27 mouse cellular contexts compared by ENCODE assay signal in genomic region chr10:80325045-80325444, GRCm38 (mm10). TPM values are rescaled to one million over a fixed set of nuclear protein-coding genes. Genes with fewer than 3 reads are reported as not detected.
A peak's percentile ranks its signal among the peaks of the same experiment; 100 is the strongest.
DNase-seq lines count a peak whose midpoint lies in the region; ATAC-seq and TF ChIP-seq lines count a peak whose summit lies in the region.
"Had no signal": no experiment of that assay in that cellular context is flagged by ENCODE, and none has a peak within 500 bp of the region (broad histone marks: within the 10 kb centered on the region; RNA-seq: fewer than 3 reads in every experiment).

No protein-coding gene starts in this region.

- TF ChIP-seq CTCF in E14TG2a.4 (conservative IDR thresholded peaks at IDR 0.05; ENCODE audit: low read length) = no peak
- no peak for TF ChIP-seq CTCF in intestine, postnatal 0 days (IDR thresholded peaks at IDR 0.05; ENCODE audit: low read depth)
- TF ChIP-seq CTCF in layer of hippocampus, adult 2 months (conservative IDR thresholded peaks at IDR 0.05) = no peak

- no peak for ATAC-seq in intestine, postnatal 0 days
- ATAC-seq: forebrain, embryonic 13.5 days had no signal

- peak overlapping the region; percentile 26 for H3K4me3 ChIP-seq in E14TG2a.4 (replicated peaks; ENCODE audit: low read length)
- H3K4me3 ChIP-seq in intestine, postnatal 0 days (ENCODE audit: low read depth, low read length) = no peak overlapping the region
- no peak overlapping the region for H3K4me3 ChIP-seq in layer of hippocampus, adult 2 months
- H3K4me3 ChIP-seq: embryonic facial prominence, embryonic 13.5 days; erythroblast, embryonic 14.5 days; forebrain, embryonic 13.5 days; gastrocnemius, adult 2 months; heart, embryonic 13.5 days; hindbrain, embryonic 12.5 days; limb, embryonic 13.5 days; neural tube, embryonic 12.5 days had no signal

- H3K27ac ChIP-seq in intestine, postnatal 0 days (ENCODE audit: low read depth, low read length) = 0 out of 2 replicates have a peak overlapping the region, but pooled peaks have one; percentile 66
- no peak overlapping the region for H3K27ac ChIP-seq in layer of hippocampus, adult 2 months
- H3K27ac ChIP-seq: embryonic facial prominence, embryonic 13.5 days; forebrain, embryonic 13.5 days; gastrocnemius, adult 2 months; heart, embryonic 13.5 days; hindbrain, embryonic 12.5 days; limb, embryonic 13.5 days; neural tube, embryonic 12.5 days had no signal

- H3K4me1 ChIP-seq in E14TG2a.4 (replicated peaks; ENCODE audit: low read depth, low read length) = peaks cover 60% of the 10 kb centered on the region
- peaks cover 7% of the 10 kb centered on the region; the same call in 1 of the 2 replicates for H3K4me1 ChIP-seq in intestine, postnatal 0 days (replicated peaks; ENCODE audit: control insufficient read depth, insufficient read depth, low read length)

- no peaks in the 10 kb centered on the region; the same call in 1 of the 2 replicates for H3K36me3 ChIP-seq in E14TG2a.4 (ENCODE audit: insufficient read depth, low read length)
- H3K36me3 ChIP-seq in intestine, postnatal 0 days (ENCODE audit: control insufficient read depth, insufficient read depth) = no peaks in the 10 kb centered on the region
- H3K36me3 ChIP-seq: embryonic facial prominence, embryonic 13.5 days; heart, embryonic 13.5 days; hindbrain, embryonic 12.5 days; limb, embryonic 13.5 days; neural tube, embryonic 12.5 days had no signal

- H3K9ac ChIP-seq in intestine, postnatal 0 days (ENCODE audit: low read depth, low read length) = no peak overlapping the region
- H3K9ac ChIP-seq: embryonic facial prominence, embryonic 13.5 days; forebrain, embryonic 13.5 days; heart, embryonic 13.5 days; hindbrain, embryonic 12.5 days; limb, embryonic 13.5 days; neural tube, embryonic 12.5 days had no signal

- WGBS in intestine, postnatal 0 days = 58% methylated on average over 21 of the region's 21 CpGs

- no peaks in the 10 kb centered on the region for H3K9me3 ChIP-seq in E14TG2a.4 (ENCODE audit: low read length)
- no peaks in the 10 kb centered on the region for H3K9me3 ChIP-seq in intestine, postnatal 0 days (ENCODE audit: control insufficient read depth)
- H3K9me3 ChIP-seq: embryonic facial prominence, embryonic 13.5 days; forebrain, embryonic 13.5 days; heart, embryonic 13.5 days; hindbrain, embryonic 12.5 days; limb, embryonic 13.5 days; neural tube, embryonic 12.5 days had no signal

- H3K4me2 ChIP-seq in intestine, postnatal 0 days (replicated peaks; ENCODE audit: low read depth) = peak overlapping the region; percentile 10; the same call in 1 of the 2 replicates
- H3K4me2 ChIP-seq: embryonic facial prominence, embryonic 13.5 days; forebrain, embryonic 13.5 days; heart, embryonic 13.5 days; hindbrain, embryonic 12.5 days; limb, embryonic 13.5 days; neural tube, embryonic 12.5 days had no signal

- peak; percentile 43 for DNase-seq in cerebellum, adult 8-10 months
- no peak for DNase-seq in cerebellum, postnatal 4 days (ENCODE audit: low spot score in 2 of 2)
- peak; percentile 39 for DNase-seq in kidney, postnatal 10 days
- no peak for DNase-seq in kidney, adult 8-10 months
- DNase-seq in layer of hippocampus, adult 2 months (ENCODE audit: low spot score in 2 of 2) = no peak
- no peak for DNase-seq in urinary bladder, adult 2 months (ENCODE audit: low spot score)
- DNase-seq: embryo, embryonic 11 days; gastrocnemius, adult 2 months; kidney, adult 2 months; kidney, postnatal 14 days; lung, adult 2 months; lung, postnatal 14 days; midbrain, embryonic 14.5 days; retina, postnatal 1 day; right cerebral cortex, postnatal 25 days; spleen, adult 18-20 months; thymus, postnatal 25 days had no signal

- H3K27me3 ChIP-seq in E14TG2a.4 (ENCODE audit: insufficient read depth, low read length) = peaks cover 38% of the 10 kb centered on the region
- H3K27me3 ChIP-seq in intestine, postnatal 0 days (replicated peaks; ENCODE audit: control insufficient read depth, insufficient read depth, low read length) = no peaks in the 10 kb centered on the region

RNA-seq across cellular contexts. Expression of gene Pcsk4, which starts 4.3 kb away (rescaled TPM):
- 13.1 and 18.8 TPM in 2 replicates for polyA plus RNA-seq in intestine, postnatal 0 days (2015; fragmentation: Nextera tagmentation; extraction: Ambion mirVana)
- 1 to 10 TPM; 2.8 to 3.2 TPM for total RNA-seq in layer of hippocampus, adult 2 months (2021)
- 9.5 and 9.9 TPM in 2 replicates for polyA plus RNA-seq in urinary bladder, adult 2 months (2012; rRNA removed)

RNA-seq across cellular contexts. Expression of gene 2310011J03Rik, which starts 4.7 kb away (rescaled TPM):
- 85.2 and 87.6 TPM in 2 replicates for polyA plus RNA-seq in intestine, postnatal 0 days (2015; fragmentation: Nextera tagmentation; extraction: Ambion mirVana)
- total RNA-seq in layer of hippocampus, adult 2 months (2021) = 10 to 100 TPM; 23.5 to 25.7 TPM
- polyA plus RNA-seq in urinary bladder, adult 2 months (2012; rRNA removed) = 41.8 and 45.6 TPM in 2 replicates

RNA-seq across cellular contexts. Expression of gene Reep6, which starts 4.7 kb away (rescaled TPM):
- polyA plus RNA-seq in intestine, postnatal 0 days (2015; fragmentation: Nextera tagmentation; extraction: Ambion mirVana) = 261 and 282 TPM in 2 replicates
- total RNA-seq in layer of hippocampus, adult 2 months (2021) = 10 to 100 TPM in 1 of 2 experiments, 1 to 10 TPM in 1; 9.6 to 11.0 TPM
- polyA plus RNA-seq in urinary bladder, adult 2 months (2012; rRNA removed) = 7.7 and 18.0 TPM in 2 replicates

RNA-seq across cellular contexts. Expression of gene Adamtsl5, which starts 23.2 kb away (rescaled TPM):
- polyA plus RNA-seq in intestine, postnatal 0 days (2015; fragmentation: Nextera tagmentation; extraction: Ambion mirVana) = 46.7 and 50.4 TPM in 2 replicates
- 1 to 10 TPM; 4.7 to 7.2 TPM for total RNA-seq in layer of hippocampus, adult 2 months (2021)
- polyA plus RNA-seq in urinary bladder, adult 2 months (2012; rRNA removed) = 57.9 and 65.7 TPM in 2 replicates

RNA-seq across cellular contexts. Expression of gene Apc2, which starts 29.3 kb away (rescaled TPM):
- polyA plus RNA-seq in intestine, postnatal 0 days (2015; fragmentation: Nextera tagmentation; extraction: Ambion mirVana) = 1.1 and 1.6 TPM in 2 replicates
- 100 to 1,000 TPM in 1 of 2 experiments, 10 to 100 TPM in 1; 98.3 to 110 TPM for total RNA-seq in layer of hippocampus, adult 2 months (2021)
- polyA plus RNA-seq in urinary bladder, adult 2 months (2012; rRNA removed) = 0.76 and 1.4 TPM in 2 replicates
- total RNA-seq: megakaryocyte progenitor cell, adult 5-6 weeks had no signal
- polyA plus RNA-seq: erythroblast, embryonic 14.5 days had no signal

Comparison
In these comparisons a context has a peak if more than half of its experiments do, and no peak if none do; other contexts are left out.
1. DNase-seq: peak in cerebellum, adult 8-10 months (single experiment) and kidney, postnatal 10 days (single experiment); none in cerebellum, postnatal 4 days (0 of 2), kidney, adult 8-10 months (0 of 2), layer of hippocampus, adult 2 months (0 of 2) and urinary bladder, adult 2 months (single experiment).
2. RNA of gene Reep6, which starts 4.7 kb away (polyA plus RNA-seq): 261 to 282 TPM in intestine, postnatal 0 days; 7.7 to 18.0 TPM in urinary bladder, adult 2 months; every median in the first group is over 10 times any median in the second.